Mouse (Mus musculus) forebrain, embryonic 14.5 days (tissue): ENCODE measurements around the gene 4931409K22Rik. TPM values are rescaled to one million over a fixed set of nuclear protein-coding genes. Genes with fewer than 3 reads are reported as not detected.

Experiments used
- ATAC-seq: fragments of 200-750 bp; cut with Nextera tagmentation; 2 replicates; pipeline ENCODE4 v1.8.0; 2017; ENCODE audit warnings: mild to moderate bottlenecking, moderate library complexity
- DNase-seq: peaks from one replicate; pipeline ENCODE4 v3.0.0-alpha.2; 2015; ENCODE audit warnings: low spot score
- H3K27ac ChIP-seq: fragments of 300-500 bp; sonication (generic); 2 replicates; pipeline ENCODE4 v1.5.1; 2014; ENCODE audit warnings: low read depth, mild to moderate bottlenecking, control low read depth, low read length, moderate library complexity
- H3K27me3 ChIP-seq: fragments of 300-500 bp; sonication (generic); replicated peaks from 2 replicates; pipeline ENCODE4 v1.6.1; 2014; ENCODE audit warnings: low read length, control low read depth, mixed read lengths; ENCODE audit not compliant: control insufficient read depth, insufficient read depth
- H3K36me3 ChIP-seq: fragments of 300-500 bp; sonication (generic); 2 replicates; pipeline ENCODE4 v1.6.1; 2014; ENCODE audit warnings: low read length, control low read depth; ENCODE audit not compliant: control insufficient read depth, insufficient read depth
- H3K4me1 ChIP-seq: fragments of 300-500 bp; sonication (generic); 2 replicates; pipeline ENCODE4 v1.6.1; 2014; ENCODE audit warnings: antibody characterized with exemption, low read length, control low read depth; ENCODE audit not compliant: control insufficient read depth, insufficient read depth
- H3K4me2 ChIP-seq: fragments of 300-500 bp; sonication (generic); 2 replicates; pipeline ENCODE4 v1.6.1; 2014; ENCODE audit warnings: mild to moderate bottlenecking, control low read depth, low read length
- H3K4me3 ChIP-seq: fragments of 300-500 bp; sonication (generic); 2 replicates; pipeline ENCODE4 v1.5.1; 2014; ENCODE audit warnings: low read depth, low read length, control low read depth
- H3K9ac ChIP-seq: fragments of 300-500 bp; sonication (generic); 2 replicates; pipeline ENCODE4 v1.6.1; 2014; ENCODE audit warnings: mild to moderate bottlenecking, low read length, control low read depth, moderate library complexity
- H3K9me3 ChIP-seq: fragments of 300-500 bp; sonication (generic); replicated peaks from 2 replicates; pipeline ENCODE4 v1.6.1; 2016; ENCODE audit warnings: low read length, control low read depth, mixed read lengths; ENCODE audit not compliant: control insufficient read depth
- WGBS: fragments of 180-500 bp; shearing (Covaris S2); extraction: QIAGEN DNeasy Blood & Tissue Kit; methylation state at CpG from one replicate; pipeline ENCODE4 v1.1.7; 2014; 5-methylcytosine and 5-hydroxymethylcytosine counted together
- polyA plus RNA-seq: library from polyadenylated mRNA; unstranded; fragments of >200 nt; fragmentation: Nextera tagmentation; extraction: Ambion mirVana; gene quantifications from 2 replicates; pipeline ENCODE4 v1.2.1, GENCODE M21; 2014

4931409K22Rik gene
- polyA plus RNA-seq, 1 experiment from 2014 or later, result 0.06 TPM

- DNase-seq, result peak; percentile 15
- Histone ChIP-seq H3K9me3 (no peaks in the 10 kb centered on the region), H3K4me2 (peak overlapping the region; percentile 94), H3K36me3 (no peaks in the 10 kb centered on the region), H3K4me1 (peaks cover 77% of the 10 kb centered on the region), H3K27ac (peak overlapping the region; percentile 99), H3K4me3 (peak overlapping the region; percentile 57), H3K9ac (peak overlapping the region; percentile 84), H3K27me3 (no peaks in the 10 kb centered on the region)
- 3% methylated on average over 27 of the region's 33 CpGs for WGBS
- no peak for ATAC-seq
These were observed 44.6 kb upstream of the 4931409K22Rik start for GRCm38 (mm10) chr5:24601071-24601835.

GRCm38 (mm10) chr5:24600236-24600635 lies 43.6 kb upstream of the 4931409K22Rik start:
- Histone ChIP-seq H3K9me3 (no peaks in the 10 kb centered on the region), H3K27ac (0 out of 2 replicates have a peak overlapping the region, but pooled peaks have one; percentile 99), H3K9ac (peak overlapping the region; percentile 84; the same call in 1 of the 2 replicates), H3K4me2 (peak overlapping the region; percentile 94), H3K36me3 (peaks cover 4% of the 10 kb centered on the region), H3K4me1 (peaks cover 75% of the 10 kb centered on the region), H3K4me3 (peak overlapping the region; percentile 57), H3K27me3 (no peaks in the 10 kb centered on the region)
- no peak for ATAC-seq
- WGBS, result 65% methylated on average over 2 of the region's 2 CpGs
- no peak for DNase-seq

- Histone ChIP-seq H3K4me2 (peak overlapping the region; percentile 93), H3K36me3 (peaks cover 15% of the 10 kb centered on the region), H3K27me3 (no peaks in the 10 kb centered on the region), H3K4me3 (peak overlapping the region; percentile 54), H3K4me1 (peaks cover 71% of the 10 kb centered on the region), H3K9me3 (no peaks in the 10 kb centered on the region), H3K9ac (peak overlapping the region; percentile 81), H3K27ac (peak overlapping the region; percentile 95)
- 12% methylated on average over 8 of the region's 8 CpGs for WGBS
- DNase-seq (no peak), ATAC-seq (no peak)
These were observed 42.5 kb upstream of the 4931409K22Rik start for GRCm38 (mm10) chr5:24599137-24599536.

- H3K27ac ChIP-seq, result peak overlapping the region; percentile 95
- H3K27me3 ChIP-seq, result no peaks in the 10 kb centered on the region
- peak overlapping the region; percentile 54 for H3K4me3 ChIP-seq
- H3K9me3 ChIP-seq, result no peaks in the 10 kb centered on the region
- peak; percentile 19 for ATAC-seq
- H3K9ac ChIP-seq, result peak overlapping the region; percentile 81
- peaks cover 66% of the 10 kb centered on the region for H3K4me1 ChIP-seq
- peak; percentile 68 for DNase-seq
- peak overlapping the region; percentile 93 for H3K4me2 ChIP-seq
- H3K36me3 ChIP-seq, result peaks cover 21% of the 10 kb centered on the region
- 1% methylated on average over 38 of the region's 41 CpGs for WGBS
These were observed 42.0 kb upstream of the 4931409K22Rik start for GRCm38 (mm10) chr5:24598570-24599006.

- H3K4me2 ChIP-seq, result peak overlapping the region; percentile 93
- H3K9me3 ChIP-seq, result no peaks in the 10 kb centered on the region
- no peaks in the 10 kb centered on the region for H3K27me3 ChIP-seq
- peaks cover 26% of the 10 kb centered on the region for H3K36me3 ChIP-seq
- 17% methylated on average over 15 of the region's 15 CpGs for WGBS
- peak overlapping the region; percentile 95 for H3K27ac ChIP-seq
- H3K4me1 ChIP-seq, result peaks cover 60% of the 10 kb centered on the region
- H3K4me3 ChIP-seq, result peak overlapping the region; percentile 54
- no peak for ATAC-seq
- peak overlapping the region; percentile 81 for H3K9ac ChIP-seq
- peak; percentile 60 for DNase-seq
These were observed 41.4 kb upstream of the 4931409K22Rik start for GRCm38 (mm10) chr5:24597901-24598569.

GRCm38 (mm10) chr5:24597221-24597728 lies 40.7 kb upstream of the 4931409K22Rik start:
- ATAC-seq (peak; percentile 43), DNase-seq (peak; percentile 93)
- H3K9me3 ChIP-seq, result no peaks in the 10 kb centered on the region
- H3K4me3 ChIP-seq, result peak overlapping the region; percentile 26
- H3K27me3 ChIP-seq, result no peaks in the 10 kb centered on the region
- H3K27ac ChIP-seq, result peak overlapping the region; percentile 99
- peaks cover 34% of the 10 kb centered on the region for H3K36me3 ChIP-seq
- 33% methylated on average over 2 of the region's 2 CpGs for WGBS
- peak overlapping the region; percentile 53 for H3K9ac ChIP-seq
- H3K4me2 ChIP-seq, result peak overlapping the region; percentile 93
- peaks cover 53% of the 10 kb centered on the region for H3K4me1 ChIP-seq

- ATAC-seq, result peak; percentile 73
- peaks cover 40% of the 10 kb centered on the region for H3K36me3 ChIP-seq
- H3K9me3 ChIP-seq, result no peaks in the 10 kb centered on the region
- no peaks in the 10 kb centered on the region for H3K27me3 ChIP-seq
- peak overlapping the region; percentile 93 for H3K4me2 ChIP-seq
- WGBS, result under 1% methylated on average over 11 of the region's 11 CpGs
- H3K27ac ChIP-seq, result peak overlapping the region; percentile 99
- H3K4me3 ChIP-seq, result peak overlapping the region; percentile 26
- peak; percentile 97 for DNase-seq
- peaks cover 51% of the 10 kb centered on the region for H3K4me1 ChIP-seq
- peak overlapping the region; percentile 53 for H3K9ac ChIP-seq
These were observed 40.0 kb upstream of the 4931409K22Rik start for GRCm38 (mm10) chr5:24596519-24597171.

GRCm38 (mm10) chr5:24595786-24596380 lies 39.3 kb upstream of the 4931409K22Rik start:
- Histone ChIP-seq H3K4me1 (peaks cover 50% of the 10 kb centered on the region), H3K4me3 (peak overlapping the region; percentile 26; the same call in 1 of the 2 replicates), H3K27ac (peak overlapping the region; percentile 99), H3K27me3 (no peaks in the 10 kb centered on the region), H3K9ac (peak overlapping the region; percentile 53), H3K4me2 (peak overlapping the region; percentile 93), H3K9me3 (no peaks in the 10 kb centered on the region), H3K36me3 (peaks cover 48% of the 10 kb centered on the region)
- 29% methylated on average over 14 of the region's 14 CpGs for WGBS
- ATAC-seq, result no peak
- no peak for DNase-seq
